Mouse (Mus musculus) small intestine, adult 2 months (tissue): ENCODE results near the gene Rufy2. TPM values are rescaled to one million over a fixed set of nuclear protein-coding genes. Genes with fewer than 3 reads are reported as not detected.
"Not testable (repeated sequence)": the region's sequence is repeated elsewhere in the genome, so short reads cannot be mapped to it uniquely, and the experiment has no call there.

Experiments
- H3K27ac ChIP-seq: fragments of 200-500 bp; 2 replicates; pipeline ENCODE4 v1.5.1; 2012; ENCODE audit warnings: low read depth, low read length, control low read depth, inconsistent platforms; ENCODE audit not compliant: insufficient read depth
- H3K27me3 ChIP-seq: fragments of 200-500 bp; 2 replicates; pipeline ENCODE4 v1.6.1; 2012; ENCODE audit warnings: mild to moderate bottlenecking, moderate library complexity, low read length, inconsistent platforms; ENCODE audit not compliant: control insufficient read depth, insufficient read depth
- H3K36me3 ChIP-seq: fragments of 200-500 bp; 2 replicates; pipeline ENCODE4 v1.6.1; 2012; ENCODE audit warnings: mild to moderate bottlenecking, low read length, control low read depth, inconsistent platforms; ENCODE audit not compliant: control insufficient read depth, insufficient read depth
- H3K4me1 ChIP-seq: fragments of 200-500 bp; 2 replicates; pipeline ENCODE4 v1.6.1; 2012; ENCODE audit warnings: low read length, inconsistent platforms, mixed read lengths; ENCODE audit not compliant: control insufficient read depth, insufficient read depth, insufficient read length
- H3K4me3 ChIP-seq: fragments of 200-500 bp; 2 replicates; pipeline ENCODE4 v1.5.1; 2012; ENCODE audit warnings: low read depth, mild to moderate bottlenecking, control low read depth, inconsistent platforms, low read length, moderate library complexity
- CTCF ChIP-seq: fragments of 200-500 bp; IDR thresholded peaks from 2 replicates; pipeline ENCODE4 v1.5.1; 2012; ENCODE audit warnings: low read depth, mild to moderate bottlenecking, control low read depth, inconsistent platforms, low read length, moderate library complexity, mixed read lengths; ENCODE audit not compliant: insufficient replicate concordance, insufficient read length; ENCODE audit errors: extremely low read depth
- POLR2A ChIP-seq: fragments of 200-500 bp; IDR thresholded peaks from 2 replicates; pipeline ENCODE4 v1.6.1; 2012; ENCODE audit warnings: low read depth, mild to moderate bottlenecking, control low read depth, inconsistent platforms, low read length, moderate library complexity
- WGBS: fragments of 180-500 bp; shearing (Covaris S2); methylation state at CpG from one replicate; pipeline ENCODE4 v1.1.7; 2018; 5-methylcytosine and 5-hydroxymethylcytosine counted together
- polyA plus RNA-seq: library from polyadenylated mRNA; depleted of rRNA; stranded (reverse); fragments of >200 nt; gene quantifications from 2 replicates; pipeline ENCODE4 v1.2.3, GENCODE M21; 2012

Gene Rufy2
- polyA plus RNA-seq, 1 experiment = 1.1 TPM

DNA sequence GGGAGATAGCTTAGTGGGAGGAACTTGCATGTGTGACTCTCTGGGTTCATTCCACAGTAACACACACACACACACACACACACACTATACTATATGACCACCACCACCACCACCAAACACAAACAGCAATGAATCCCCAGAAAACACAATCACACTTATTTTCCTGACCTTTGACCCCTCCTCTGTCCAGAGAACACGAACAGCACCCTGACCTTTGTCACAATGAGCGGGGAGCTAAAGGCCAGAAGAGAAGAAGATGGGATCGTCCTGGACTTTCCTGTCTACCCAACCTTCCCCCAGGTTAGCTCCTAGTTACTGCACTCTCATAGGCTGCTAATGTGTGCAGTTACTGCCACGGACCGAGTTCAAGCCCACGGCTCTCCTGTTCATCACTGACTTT lies 72.0 kb downstream of the Rufy2 start:
- peaks cover 24% of the 10 kb centered on the region; the same call in 1 of the 2 replicates for H3K4me1 ChIP-seq
- 66% methylated on average over 6 of the region's 6 CpGs for WGBS
- H3K27me3 ChIP-seq = no peaks in the 10 kb centered on the region
- peaks cover 11% of the 10 kb centered on the region; the same call in 1 of the 2 replicates for H3K36me3 ChIP-seq
- H3K27ac ChIP-seq = no peak overlapping the region
- TF ChIP-seq CTCF = no peak
- no peak overlapping the region for H3K4me3 ChIP-seq

DNA sequence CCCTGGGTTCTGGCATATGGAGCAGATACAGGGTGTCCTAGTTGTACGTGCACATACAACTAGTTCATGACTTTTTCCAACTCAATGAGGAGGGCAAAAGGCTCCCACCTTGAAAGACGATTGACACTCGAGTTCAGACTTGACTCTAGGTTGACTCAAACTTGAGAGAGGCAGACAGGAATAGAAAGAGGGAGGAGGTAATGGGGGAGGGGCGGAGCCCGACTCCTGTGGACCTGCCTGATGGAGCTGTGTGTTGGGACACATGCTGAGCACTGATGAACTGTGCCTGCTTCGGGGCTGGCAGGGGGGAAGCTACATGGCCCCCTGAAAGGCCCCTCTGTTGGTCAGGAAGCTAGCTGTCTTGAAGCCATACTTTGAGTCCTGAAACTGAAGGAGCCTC lies 73.0 kb downstream of the Rufy2 start:
- WGBS = 75% methylated on average over 6 of the region's 6 CpGs
- no peak overlapping the region for H3K4me3 ChIP-seq
- peaks cover 11% of the 10 kb centered on the region; the same call in 1 of the 2 replicates for H3K36me3 ChIP-seq
- H3K27me3 ChIP-seq = no peaks in the 10 kb centered on the region
- no peak for TF ChIP-seq POLR2A
- no peak for TF ChIP-seq CTCF
- H3K27ac ChIP-seq = no peak overlapping the region
- H3K4me1 ChIP-seq = peaks cover 29% of the 10 kb centered on the region; the same call in 1 of the 2 replicates

DNA sequence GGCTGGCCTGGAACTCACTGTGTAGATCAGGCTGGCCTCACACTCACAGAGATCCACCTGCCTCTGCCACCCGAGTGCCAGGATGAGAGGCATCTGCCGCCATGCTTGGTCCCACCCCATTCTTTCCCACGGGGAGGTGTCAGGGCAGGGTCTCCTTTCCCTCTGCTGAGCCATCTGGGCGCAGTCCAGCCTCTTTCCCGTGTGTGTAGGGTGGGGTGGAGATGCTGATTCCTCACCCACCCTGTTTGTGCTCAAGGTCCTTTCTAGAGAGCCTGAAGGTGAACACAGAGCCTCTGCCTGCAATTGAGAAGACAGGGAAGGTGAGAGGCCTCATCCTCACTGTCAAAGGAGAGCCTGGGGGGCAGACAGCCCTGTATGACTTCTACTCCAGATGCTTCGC lies 74.0 kb downstream of the Rufy2 start:
- Histone ChIP-seq H3K36me3 (peaks cover 11% of the 10 kb centered on the region; the same call in 1 of the 2 replicates), H3K4me1 (peaks cover 24% of the 10 kb centered on the region; the same call in 1 of the 2 replicates)
- 80% methylated on average over 6 of the region's 6 CpGs for WGBS
- not testable (repeated sequence) for H3K27ac ChIP-seq, H3K4me3 ChIP-seq, H3K27me3 ChIP-seq

DNA sequence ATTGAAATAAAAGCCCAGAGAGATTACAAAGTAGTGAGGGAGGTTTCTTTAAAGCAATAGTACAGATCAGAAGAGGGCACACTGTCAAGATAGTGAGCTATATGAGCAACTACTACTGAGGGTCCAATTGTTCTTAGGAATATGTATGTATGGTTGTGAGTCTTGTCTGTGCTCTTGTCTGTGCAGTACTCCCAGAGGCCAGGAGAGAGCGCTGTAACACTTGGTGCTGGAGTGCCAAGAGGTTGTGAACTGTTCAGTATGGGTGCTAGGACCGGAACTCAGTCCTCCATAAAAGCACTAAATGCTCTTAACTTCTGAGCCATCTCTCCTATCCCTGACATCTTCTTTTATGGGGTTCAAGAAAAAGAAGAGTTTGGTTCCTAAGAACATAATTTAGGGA lies 74.6 kb downstream of the Rufy2 start:
- H3K27ac ChIP-seq = no peak overlapping the region
- no peak for TF ChIP-seq POLR2A
- TF ChIP-seq CTCF = peak; percentile 18; the same call in 1 of the 2 replicates
- 83% methylated on average over 2 of the region's 2 CpGs for WGBS

DNA sequence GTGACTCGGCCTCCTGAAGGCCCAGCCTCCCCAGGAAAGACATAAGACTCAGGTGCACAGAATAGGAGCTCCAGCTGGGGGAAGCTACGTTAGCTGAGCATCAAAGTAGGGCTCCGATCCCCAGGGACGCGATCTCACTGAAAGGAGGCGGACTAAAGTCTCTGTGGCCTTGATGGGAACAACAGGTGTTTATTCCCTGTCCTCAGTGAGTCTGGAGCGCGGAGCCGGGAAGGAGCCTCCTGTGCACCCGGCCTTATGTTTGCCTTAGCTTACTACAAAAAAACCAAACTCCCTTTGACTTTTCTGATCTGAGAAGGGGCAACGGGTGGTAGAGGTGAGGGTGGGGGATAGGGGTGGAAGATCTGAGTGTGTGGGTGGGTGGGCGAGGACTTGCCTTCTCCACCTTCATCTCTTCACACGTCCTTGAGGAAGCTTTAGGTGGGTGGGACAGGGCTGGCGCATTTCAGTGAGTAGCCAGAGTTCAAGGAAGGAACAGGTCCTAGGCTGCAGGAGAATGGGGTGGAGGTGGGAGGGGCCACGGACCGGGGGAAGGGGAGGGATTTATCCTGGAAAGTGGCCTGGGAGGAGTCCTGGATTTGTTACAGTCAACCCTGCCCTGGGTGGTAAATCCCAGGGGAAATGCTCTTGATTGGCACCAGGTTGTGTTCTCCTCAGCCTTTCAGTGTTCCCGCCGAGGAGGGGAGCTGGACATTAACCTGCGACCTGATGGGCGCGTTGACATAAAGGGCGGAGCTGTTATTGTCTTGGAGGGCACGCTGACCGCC lies 77.1 kb downstream of the Rufy2 start:
- WGBS = 20% methylated on average over 24 of the region's 24 CpGs
- Histone ChIP-seq H3K27me3 (no peaks in the 10 kb centered on the region), H3K27ac (0 out of 2 replicates have a peak overlapping the region, but pooled peaks have one; percentile 2)

More for the DNA sequence above, 74.6 kb downstream of the Rufy2 start:
- H3K4me3 ChIP-seq = no peak overlapping the region
- no peaks in the 10 kb centered on the region for H3K27me3 ChIP-seq
- H3K36me3 ChIP-seq = peaks cover 11% of the 10 kb centered on the region; the same call in 1 of the 2 replicates
- H3K4me1 ChIP-seq = peaks cover 20% of the 10 kb centered on the region; the same call in 1 of the 2 replicates

GRCm38 (mm10) chr10:63059862-63060261 lies 79.8 kb downstream of the Rufy2 start, which contains the start of gene Pbld1:
Gene Pbld1 (plus strand): TSS chr10:63060162.
- Histone ChIP-seq H3K4me1 (peaks cover 30% of the 10 kb centered on the region; the same call in 1 of the 2 replicates), H3K27ac (peak within 1 kb of the TSS; percentile 87), H3K27me3 (no peaks in the 10 kb centered on the region), H3K4me3 (0 out of 2 replicates have a peak within 1 kb of the TSS, but pooled peaks have one; percentile 14), H3K36me3 (0 out of 2 replicates have a peak, but pooled peaks cover 3% of the 10 kb centered on the region)
- no peak for TF ChIP-seq CTCF
- no peak for TF ChIP-seq POLR2A
- WGBS = 61% methylated on average over 2 of the region's 2 CpGs

More for the DNA sequence above, 77.1 kb downstream of the Rufy2 start:
- Histone ChIP-seq H3K4me3 (no peak overlapping the region), H3K4me1 (peaks cover 26% of the 10 kb centered on the region; the same call in 1 of the 2 replicates), H3K36me3 (peaks cover 11% of the 10 kb centered on the region; the same call in 1 of the 2 replicates)
- TF ChIP-seq POLR2A (no peak), CTCF (no peak)

DNA sequence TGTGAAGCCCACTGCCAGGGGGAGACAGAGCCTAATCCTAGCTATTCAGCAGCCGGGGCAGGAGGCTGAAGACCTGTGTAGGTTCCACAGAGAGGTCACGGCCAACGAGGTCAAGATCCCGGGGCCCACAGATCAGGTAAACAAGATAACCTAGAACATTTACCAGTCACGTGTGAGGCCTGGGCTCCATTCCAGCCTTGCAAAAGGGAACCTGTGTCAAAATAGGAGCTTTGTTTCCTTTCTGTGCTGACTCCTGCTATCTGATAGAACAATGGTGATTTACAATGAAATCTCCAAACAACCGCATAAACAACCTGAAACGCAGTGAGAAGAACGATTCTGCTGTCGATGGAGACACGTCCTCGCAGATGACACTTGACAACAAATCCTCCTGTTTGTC lies 80.4 kb downstream of the Rufy2 start:
- H3K27me3 ChIP-seq = no peaks in the 10 kb centered on the region
- H3K4me1 ChIP-seq = peaks cover 30% of the 10 kb centered on the region; the same call in 1 of the 2 replicates
- H3K27ac ChIP-seq = peak overlapping the region; percentile 87
- TF ChIP-seq CTCF (no peak), POLR2A (no peak)
- H3K36me3 ChIP-seq = 0 out of 2 replicates have a peak, but pooled peaks cover under 1% of the 10 kb centered on the region
- WGBS = 15% methylated on average over 11 of the region's 11 CpGs
- H3K4me3 ChIP-seq = no peak overlapping the region
